Mouse (Mus musculus): ENCODE data around the gene Hormad1. TPM values are rescaled to one million over a fixed set of nuclear protein-coding genes. Genes with fewer than 3 reads are reported as not detected.
A peak's percentile ranks its signal among the peaks of the same experiment; 100 is the strongest.

The Hormad1 gene
- polyA plus RNA-seq, 2 experiments, result not detected

DNA sequence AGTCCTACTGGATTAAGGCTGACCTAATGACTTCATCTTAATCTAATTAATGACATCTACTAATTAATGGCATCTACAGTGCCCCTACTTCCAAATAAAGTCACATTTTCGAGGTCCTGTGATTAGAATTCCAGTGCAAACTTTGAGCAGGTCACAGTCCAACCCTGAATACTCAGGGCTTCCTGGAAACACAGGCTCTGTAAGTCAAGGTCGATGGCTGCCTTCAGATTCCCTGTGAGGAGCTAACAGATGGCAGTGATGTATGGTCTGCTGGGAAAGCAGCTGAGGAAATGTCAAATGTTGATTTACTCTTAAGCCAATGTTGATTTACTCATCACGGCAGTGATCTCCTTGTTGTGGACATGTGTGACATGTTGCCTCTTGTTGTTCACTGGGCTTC, 5.5 kb upstream of the Hormad1 start:
- no peaks in the 10 kb centered on the region for H3K9me3 ChIP-seq (ENCODE audit: control insufficient read depth, low read length)
- no peak overlapping the region for H3K4me3 ChIP-seq (replicated peaks; ENCODE audit: low read length)
- ATAC-seq (ENCODE audit: low FRiP score, low read depth), result no peak
- no peak overlapping the region for H3K9ac ChIP-seq (ENCODE audit: low read depth, low read length, severe bottlenecking)
- H3K27ac ChIP-seq (replicated peaks; ENCODE audit: low read depth, low read length), result no peak overlapping the region
- no peaks in the 10 kb centered on the region for H3K36me3 ChIP-seq (ENCODE audit: control insufficient read depth, insufficient read depth, low read length)
- no peaks in the 10 kb centered on the region for H3K27me3 ChIP-seq (ENCODE audit: control insufficient read depth, insufficient read depth, low read length)
- TF ChIP-seq POLR2A (IDR thresholded peaks at IDR 0.05; ENCODE audit: borderline replicate concordance, extremely low read depth, insufficient read depth, insufficient read length), result no peak
- 46% methylated on average over 3 of the region's 3 CpGs for WGBS
- DNase-seq (ENCODE audit: low spot score), result no peak
- no peaks in the 10 kb centered on the region for H3K4me1 ChIP-seq (ENCODE audit: control insufficient read depth, insufficient read depth, low read length)
- no peak overlapping the region for H3K4me2 ChIP-seq (replicated peaks; ENCODE audit: low read depth, low read length, severe bottlenecking)

DNA sequence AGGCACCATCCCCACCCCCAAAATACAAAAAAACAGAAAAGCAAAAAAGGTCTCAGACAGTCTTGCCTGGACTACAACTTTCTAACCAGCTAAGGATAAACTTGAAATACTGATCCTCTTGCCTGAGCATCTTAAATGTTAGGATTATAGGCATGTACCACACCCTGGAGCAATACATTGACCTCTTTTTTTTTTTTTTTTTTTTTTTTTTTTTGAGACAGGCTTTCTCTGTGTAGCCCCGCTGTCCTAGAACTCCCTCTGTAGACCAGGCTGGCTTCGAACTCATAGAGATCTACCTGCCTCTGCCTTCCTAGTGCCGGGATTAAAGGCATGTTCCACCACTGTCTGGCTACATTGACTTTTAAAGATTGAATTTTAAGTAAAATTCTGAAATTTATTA, 1.3 kb downstream of the Hormad1 start:
- 90% methylated on average over 3 of the region's 3 CpGs for WGBS
- DNase-seq (ENCODE audit: low spot score) (no peak), ATAC-seq (ENCODE audit: low FRiP score, low read depth) (no peak)
- no peaks in the 10 kb centered on the region for H3K9me3 ChIP-seq (ENCODE audit: control insufficient read depth, low read length)
- no peak overlapping the region for H3K27ac ChIP-seq (replicated peaks; ENCODE audit: low read depth, low read length)
- H3K36me3 ChIP-seq (ENCODE audit: control insufficient read depth, insufficient read depth, low read length), result no peaks in the 10 kb centered on the region
- H3K4me3 ChIP-seq (replicated peaks; ENCODE audit: low read length), result no peak overlapping the region
- no peak for TF ChIP-seq POLR2A (IDR thresholded peaks at IDR 0.05; ENCODE audit: borderline replicate concordance, extremely low read depth, insufficient read depth, insufficient read length)
- no peaks in the 10 kb centered on the region for H3K4me1 ChIP-seq (ENCODE audit: control insufficient read depth, insufficient read depth, low read length)
- no peak overlapping the region for H3K4me2 ChIP-seq (replicated peaks; ENCODE audit: low read depth, low read length, severe bottlenecking)
- no peak overlapping the region for H3K9ac ChIP-seq (ENCODE audit: low read depth, low read length, severe bottlenecking)
- no peaks in the 10 kb centered on the region for H3K27me3 ChIP-seq (ENCODE audit: control insufficient read depth, insufficient read depth, low read length)

DNA sequence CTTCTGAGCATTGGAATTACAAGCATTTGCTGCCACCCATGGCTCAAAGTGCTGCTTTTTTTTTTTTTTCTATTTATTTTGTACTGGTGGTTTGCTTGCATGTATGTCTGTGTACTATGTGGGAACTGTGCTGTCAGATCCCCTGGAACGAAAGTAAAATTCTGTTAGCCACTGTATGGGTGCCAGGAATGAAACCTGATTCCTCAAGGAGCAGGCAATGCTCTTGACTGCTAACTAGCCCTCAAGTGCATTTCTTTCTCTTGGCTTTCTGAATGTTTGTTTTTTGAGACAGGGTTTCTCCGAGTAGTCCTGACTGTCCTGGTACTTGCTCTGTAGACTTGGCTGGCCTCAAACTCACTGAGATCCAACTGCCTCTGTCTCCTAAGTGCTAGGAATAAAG, 2.3 kb downstream of the Hormad1 start:
- no peaks in the 10 kb centered on the region for H3K27me3 ChIP-seq (ENCODE audit: control insufficient read depth, insufficient read depth, low read length)
- H3K36me3 ChIP-seq (ENCODE audit: control insufficient read depth, insufficient read depth, low read length), result no peaks in the 10 kb centered on the region
- no peaks in the 10 kb centered on the region for H3K9me3 ChIP-seq (ENCODE audit: control insufficient read depth, low read length)
- H3K27ac ChIP-seq (replicated peaks; ENCODE audit: low read depth, low read length), result no peak overlapping the region
- DNase-seq (ENCODE audit: low spot score) (no peak), ATAC-seq (ENCODE audit: low FRiP score, low read depth) (no peak)
- 51% methylated on average over 2 of the region's 2 CpGs for WGBS
- H3K4me3 ChIP-seq (replicated peaks; ENCODE audit: low read length), result no peak overlapping the region
- no peak overlapping the region for H3K9ac ChIP-seq (ENCODE audit: low read depth, low read length, severe bottlenecking)
- H3K4me2 ChIP-seq (replicated peaks; ENCODE audit: low read depth, low read length, severe bottlenecking), result no peak overlapping the region
- H3K4me1 ChIP-seq (ENCODE audit: control insufficient read depth, insufficient read depth, low read length), result no peaks in the 10 kb centered on the region
- TF ChIP-seq POLR2A (IDR thresholded peaks at IDR 0.05; ENCODE audit: borderline replicate concordance, extremely low read depth, insufficient read depth, insufficient read length), result no peak

DNA sequence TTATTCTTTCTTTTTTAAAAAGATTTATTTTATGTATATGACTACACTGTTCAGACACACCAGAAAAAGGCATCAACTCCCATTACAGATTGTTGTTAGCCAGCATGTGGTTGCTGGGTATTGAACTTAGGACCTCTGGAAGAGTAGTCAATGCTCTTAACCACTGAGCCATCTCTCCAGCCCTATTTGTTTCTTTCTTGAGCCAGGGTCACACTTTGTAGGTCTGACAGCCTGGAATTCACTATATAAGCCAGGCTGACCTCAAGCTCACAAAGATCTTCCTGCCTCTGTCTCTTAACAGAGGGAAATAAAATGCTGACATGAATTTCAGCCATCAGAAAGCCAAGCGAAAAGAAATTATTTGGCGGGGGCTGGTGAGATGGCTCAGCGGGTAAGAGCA, 10.1 kb downstream of the Hormad1 start:
- Histone ChIP-seq H3K9ac (ENCODE audit: low read depth, low read length, severe bottlenecking) (no peak overlapping the region), H3K27ac (replicated peaks; ENCODE audit: low read depth, low read length) (no peak overlapping the region), H3K9me3 (ENCODE audit: control insufficient read depth, low read length) (no peaks in the 10 kb centered on the region), H3K27me3 (ENCODE audit: control insufficient read depth, insufficient read depth, low read length) (no peaks in the 10 kb centered on the region), H3K4me2 (replicated peaks; ENCODE audit: low read depth, low read length, severe bottlenecking) (no peak overlapping the region), H3K4me3 (replicated peaks; ENCODE audit: low read length) (no peak overlapping the region), H3K4me1 (ENCODE audit: control insufficient read depth, insufficient read depth, low read length) (no peaks in the 10 kb centered on the region), H3K36me3 (ENCODE audit: control insufficient read depth, insufficient read depth, low read length) (no peaks in the 10 kb centered on the region)
- TF ChIP-seq POLR2A (IDR thresholded peaks at IDR 0.05; ENCODE audit: borderline replicate concordance, extremely low read depth, insufficient read depth, insufficient read length), result no peak
- no peak for ATAC-seq (ENCODE audit: low FRiP score, low read depth)
- DNase-seq (ENCODE audit: low spot score), result no peak
- 92% methylated on average over 3 of the region's 3 CpGs for WGBS

DNA sequence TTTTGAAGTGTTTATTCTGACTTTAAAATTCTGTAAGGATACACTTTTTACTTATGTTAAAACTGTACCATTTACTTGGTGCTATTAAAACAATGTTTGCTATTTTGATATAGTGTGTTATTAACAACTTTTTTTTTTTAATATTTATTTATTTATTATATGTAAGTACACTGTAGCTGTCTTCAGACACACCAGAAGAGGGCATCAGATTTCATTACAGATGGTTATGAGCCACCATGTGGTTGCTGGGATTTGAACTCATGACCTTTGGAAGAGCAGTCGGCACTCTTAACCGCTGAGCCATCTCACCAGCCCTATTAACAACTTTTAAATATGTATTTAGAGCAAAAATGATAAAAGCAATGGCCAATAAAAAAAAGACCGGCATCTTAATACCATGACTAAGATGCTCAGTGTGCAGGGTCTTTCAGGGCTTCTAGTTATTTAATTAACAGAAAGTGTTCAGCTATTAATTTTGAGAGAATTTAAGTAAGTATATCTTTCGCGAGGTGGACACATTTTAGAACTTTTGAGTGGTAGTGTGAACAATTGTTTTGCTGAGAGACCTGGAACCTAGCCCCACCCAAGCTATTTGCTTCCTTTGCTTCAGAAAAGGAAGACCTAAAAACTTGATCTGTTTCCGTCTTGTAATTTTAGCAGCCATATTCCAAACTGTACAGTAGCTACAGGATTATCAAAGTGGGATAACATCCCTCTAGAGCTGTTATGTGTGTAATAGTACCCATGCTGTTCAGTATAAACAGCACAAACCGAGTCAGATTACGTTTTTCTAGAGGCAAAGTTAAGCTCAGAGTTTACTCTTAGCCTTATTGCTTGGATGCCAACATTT, 28.5 kb downstream of the Hormad1 start:
- peaks cover 10% of the 10 kb centered on the region for H3K36me3 ChIP-seq (ENCODE audit: control insufficient read depth, insufficient read depth, low read length)
- H3K9ac ChIP-seq (ENCODE audit: low read depth, low read length, severe bottlenecking), result no peak overlapping the region
- H3K27me3 ChIP-seq (ENCODE audit: control insufficient read depth, insufficient read depth, low read length), result no peaks in the 10 kb centered on the region
- peak overlapping the region; percentile 50 for H3K4me2 ChIP-seq (replicated peaks; ENCODE audit: low read depth, low read length, severe bottlenecking)
- 53% methylated on average over 8 of the region's 8 CpGs for WGBS
- no peak overlapping the region for H3K27ac ChIP-seq (replicated peaks; ENCODE audit: low read depth, low read length)
- no peak for TF ChIP-seq POLR2A (IDR thresholded peaks at IDR 0.05; ENCODE audit: borderline replicate concordance, extremely low read depth, insufficient read depth, insufficient read length)
- peak overlapping the region; percentile 73 for H3K4me3 ChIP-seq (replicated peaks; ENCODE audit: low read length)
- H3K9me3 ChIP-seq (ENCODE audit: control insufficient read depth, low read length), result no peaks in the 10 kb centered on the region
- H3K4me1 ChIP-seq (ENCODE audit: control insufficient read depth, insufficient read depth, low read length), result peaks cover 3% of the 10 kb centered on the region; the same call in 1 of the 2 replicates
- DNase-seq (ENCODE audit: low spot score), result no peak
- no peak; the same call in 1 of the 2 replicates for ATAC-seq (ENCODE audit: low FRiP score, low read depth)
